Mouse (Mus musculus): Measurements from ENCODE around the gene Pdilt. TPM values are rescaled to one million over a fixed set of nuclear protein-coding genes. Genes with fewer than 3 reads are reported as not detected.

Gene Pdilt
- total and polyA plus RNA-seq, 3 experiments, result 0.12 TPM; not detected in 2

Other genes starting within 250 kb of the Pdilt start
- gene Gp2, start 64.2 kb downstream of the Pdilt start, total RNA-seq (2012; rRNA removed), result not detected in 2 replicates
- not detected for gene Gp2, start 64.2 kb downstream of the Pdilt start, polyA plus RNA-seq (2012; ENCODE audit: insufficient read depth in 1 of 2, insufficient read length in 2 of 2, low read depth in 1 of 2, low replicate concordance in 2 of 2, missing spikeins in 1 of 2)
- not detected in 2 replicates for gene Umod, start 44.2 kb downstream of the Pdilt start, total RNA-seq (2012; rRNA removed)
- not detected for gene Umod, start 44.2 kb downstream of the Pdilt start, polyA plus RNA-seq (2012; ENCODE audit: insufficient read depth in 1 of 2, insufficient read length in 2 of 2, low read depth in 1 of 2, low replicate concordance in 2 of 2, missing spikeins in 1 of 2)
- not detected in 2 replicates for gene Acsm5, start 4.0 kb downstream of the Pdilt start, total RNA-seq (2012; rRNA removed)
- not detected for gene Acsm5, start 4.0 kb downstream of the Pdilt start, polyA plus RNA-seq (2012; ENCODE audit: insufficient read depth in 1 of 2, insufficient read length in 2 of 2, low read depth in 1 of 2, low replicate concordance in 2 of 2, missing spikeins in 1 of 2)
- not detected in 2 replicates for gene Acsm2, start 30.9 kb upstream of the Pdilt start, total RNA-seq (2012; rRNA removed)
- gene Acsm2, start 30.9 kb upstream of the Pdilt start, polyA plus RNA-seq (2012; ENCODE audit: insufficient read depth in 1 of 2, insufficient read length in 2 of 2, low read depth in 1 of 2, low replicate concordance in 2 of 2, missing spikeins in 1 of 2), result not detected
- gene Acsm1, start 83.5 kb upstream of the Pdilt start, total RNA-seq (2012; rRNA removed), result not detected in 2 replicates
- not detected for gene Acsm1, start 83.5 kb upstream of the Pdilt start, polyA plus RNA-seq (2012; ENCODE audit: insufficient read depth in 1 of 2, insufficient read length in 2 of 2, low read depth in 1 of 2, low replicate concordance in 2 of 2, missing spikeins in 1 of 2)
- not detected in 2 replicates for gene Acsm4, start 166.5 kb upstream of the Pdilt start, total RNA-seq (2012; rRNA removed)
- not detected for gene Acsm4, start 166.5 kb upstream of the Pdilt start, polyA plus RNA-seq (2012; ENCODE audit: insufficient read depth in 1 of 2, insufficient read length in 2 of 2, low read depth in 1 of 2, low replicate concordance in 2 of 2, missing spikeins in 1 of 2)
- 56.7 and 67.5 TPM in 2 replicates for gene Thumpd1, start 197.3 kb upstream of the Pdilt start, total RNA-seq (2012; rRNA removed)
- 10 to 100 TPM in 1 of 2 experiments, not detected in 1; 56.4 TPM for gene Thumpd1, start 197.3 kb upstream of the Pdilt start, polyA plus RNA-seq (2012; ENCODE audit: insufficient read depth in 1 of 2, insufficient read length in 2 of 2, low read depth in 1 of 2, low replicate concordance in 2 of 2, missing spikeins in 1 of 2)
- 0.08 TPM in 1 of 2 replicates, not detected in the other for gene Acsm3, start 237.4 kb upstream of the Pdilt start, total RNA-seq (2012; rRNA removed)
- under 1 TPM in 1 of 2 experiments, not detected in 1; 0.54 TPM for gene Acsm3, start 237.4 kb upstream of the Pdilt start, polyA plus RNA-seq (2012; ENCODE audit: insufficient read depth in 1 of 2, insufficient read length in 2 of 2, low read depth in 1 of 2, low replicate concordance in 2 of 2, missing spikeins in 1 of 2)